Mouse (Mus musculus): ENCODE measurements at regions not wholly inside any gene's neighbourhood (a gene's known extent, or its start where the extent isn't known, plus 50 kb on each side); places are given as distances from the start of the nearest gene placed in this dataset.

DNA sequence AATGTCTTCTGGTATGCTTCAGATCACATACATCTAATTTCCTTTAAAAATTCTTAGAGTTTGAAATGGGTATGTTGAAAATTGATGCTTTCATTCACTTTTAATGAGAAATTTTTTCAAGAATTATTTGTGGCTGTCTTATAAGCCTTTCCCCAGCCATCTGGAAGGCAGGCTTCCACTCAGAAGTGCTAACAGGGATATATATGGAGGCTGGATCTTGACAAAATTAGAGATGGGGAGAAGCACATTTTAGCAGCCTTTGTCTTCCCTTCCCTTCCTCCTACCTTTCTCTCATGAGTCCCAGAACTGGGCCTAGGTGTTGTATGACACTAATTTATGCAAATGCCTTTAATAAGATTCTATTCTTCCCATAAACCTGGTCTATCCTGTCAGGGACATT lies 1387.8 kb upstream of the Lrrc6 start:
- Histone ChIP-seq H3K9ac (ENCODE audit: low read depth, low read length) (no peak overlapping the region), H3K4me1 (ENCODE audit: control insufficient read depth, low read depth, low read length) (no peaks in the 10 kb centered on the region), H3K9me3 (replicated peaks; ENCODE audit: control insufficient read depth, low read length) (no peaks in the 10 kb centered on the region), H3K27me3 (ENCODE audit: control insufficient read depth, insufficient read depth, low read depth, low read length) (no peaks in the 10 kb centered on the region), H3K27ac (ENCODE audit: low read length) (no peak overlapping the region), H3K36me3 (ENCODE audit: control insufficient read depth, insufficient read depth) (no peaks in the 10 kb centered on the region), H3K4me3 (ENCODE audit: low read depth, low read length) (no peak overlapping the region), H3K4me2 (ENCODE audit: low read depth, low read length) (no peak overlapping the region)
- ATAC-seq (ENCODE audit: low read depth) = no peak

DNA sequence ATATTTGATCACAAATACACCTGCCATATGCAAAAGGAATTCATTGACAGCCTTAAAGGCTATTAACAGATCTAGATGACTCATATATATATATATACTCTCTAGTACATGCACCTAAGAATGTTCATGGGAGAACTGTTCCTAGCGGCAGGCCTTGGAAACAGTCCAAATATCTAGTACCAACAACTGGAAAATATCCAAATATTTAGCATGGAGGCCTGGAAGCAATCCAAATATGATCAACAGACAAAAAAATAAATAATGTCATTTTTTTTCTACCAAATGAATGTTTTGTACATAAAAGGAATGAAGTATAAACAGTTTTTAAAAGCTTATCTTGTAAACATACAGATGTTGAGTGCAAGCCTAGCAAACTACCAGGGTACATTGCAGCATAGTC lies 1354.6 kb upstream of the Lrrc6 start:
- Histone ChIP-seq H3K36me3 (ENCODE audit: control insufficient read depth, insufficient read depth) (no peaks in the 10 kb centered on the region), H3K4me1 (ENCODE audit: control insufficient read depth, low read depth, low read length) (no peaks in the 10 kb centered on the region), H3K4me2 (ENCODE audit: low read depth, low read length) (no peak overlapping the region), H3K9me3 (replicated peaks; ENCODE audit: control insufficient read depth, low read length) (no peaks in the 10 kb centered on the region), H3K4me3 (ENCODE audit: low read depth, low read length) (no peak overlapping the region), H3K27me3 (ENCODE audit: control insufficient read depth, insufficient read depth, low read depth, low read length) (no peaks in the 10 kb centered on the region), H3K9ac (ENCODE audit: low read depth, low read length) (no peak overlapping the region), H3K27ac (ENCODE audit: low read length) (no peak overlapping the region)
- WGBS (ENCODE audit: insufficient replicate concordance) = 61% methylated on average over 1 of the region's 1 CpGs
- no peak for ATAC-seq (ENCODE audit: low read depth)

DNA sequence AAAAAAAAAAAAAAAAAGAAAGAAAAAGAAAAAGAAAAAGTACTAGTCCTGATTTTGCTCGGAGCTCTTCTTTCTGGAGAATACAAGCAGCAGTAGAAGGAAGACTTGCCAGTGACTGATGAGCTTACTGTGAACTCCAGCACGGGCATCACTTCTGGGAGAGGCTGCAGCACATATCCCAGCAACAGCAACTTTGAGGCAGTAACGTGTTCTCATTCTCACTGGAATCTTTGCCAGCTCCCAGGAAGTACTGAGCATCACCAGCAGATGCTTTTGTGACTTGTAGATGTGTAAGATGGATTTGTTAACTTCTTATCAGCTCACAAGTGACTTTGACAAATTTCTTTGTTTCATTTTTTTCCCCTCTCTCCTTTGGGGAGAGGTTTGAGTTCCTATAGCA lies 1349.4 kb upstream of the Lrrc6 start:
- H3K4me3 ChIP-seq (ENCODE audit: low read depth, low read length) = no peak overlapping the region
- no peaks in the 10 kb centered on the region for H3K36me3 ChIP-seq (ENCODE audit: control insufficient read depth, insufficient read depth)
- H3K27me3 ChIP-seq (ENCODE audit: control insufficient read depth, insufficient read depth, low read depth, low read length) = no peaks in the 10 kb centered on the region
- ATAC-seq (ENCODE audit: low read depth) = no peak
- WGBS (ENCODE audit: insufficient replicate concordance) = 55% methylated on average over 3 of the region's 3 CpGs
- no peaks in the 10 kb centered on the region for H3K9me3 ChIP-seq (replicated peaks; ENCODE audit: control insufficient read depth, low read length)
- H3K4me1 ChIP-seq (ENCODE audit: control insufficient read depth, low read depth, low read length) = no peaks in the 10 kb centered on the region
- H3K9ac ChIP-seq (ENCODE audit: low read depth, low read length) = no peak overlapping the region
- no peak overlapping the region for H3K27ac ChIP-seq (ENCODE audit: low read length)
- no peak overlapping the region for H3K4me2 ChIP-seq (ENCODE audit: low read depth, low read length)

DNA sequence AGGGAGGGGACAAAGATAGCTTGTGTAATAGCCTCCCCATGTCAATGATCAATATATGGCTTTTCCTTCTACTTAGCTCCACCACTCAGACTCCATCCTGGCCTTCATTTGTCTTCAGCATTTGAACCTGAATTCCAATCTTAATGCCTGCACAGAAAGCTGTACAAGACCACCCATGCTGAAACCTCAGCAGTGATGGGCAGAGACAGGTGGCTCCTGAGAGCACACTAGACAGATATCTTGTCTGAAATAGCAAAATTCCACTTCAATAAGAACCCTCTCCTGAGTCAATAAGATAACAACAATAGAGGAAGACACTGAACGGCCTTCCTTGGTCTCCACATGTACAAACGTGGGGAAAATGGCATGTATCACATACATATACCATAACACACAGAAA lies 1345.0 kb upstream of the Lrrc6 start:
- WGBS (ENCODE audit: insufficient replicate concordance) = 35% methylated on average over 2 of the region's 2 CpGs
- no peaks in the 10 kb centered on the region for H3K9me3 ChIP-seq (replicated peaks; ENCODE audit: control insufficient read depth, low read length)

DNA sequence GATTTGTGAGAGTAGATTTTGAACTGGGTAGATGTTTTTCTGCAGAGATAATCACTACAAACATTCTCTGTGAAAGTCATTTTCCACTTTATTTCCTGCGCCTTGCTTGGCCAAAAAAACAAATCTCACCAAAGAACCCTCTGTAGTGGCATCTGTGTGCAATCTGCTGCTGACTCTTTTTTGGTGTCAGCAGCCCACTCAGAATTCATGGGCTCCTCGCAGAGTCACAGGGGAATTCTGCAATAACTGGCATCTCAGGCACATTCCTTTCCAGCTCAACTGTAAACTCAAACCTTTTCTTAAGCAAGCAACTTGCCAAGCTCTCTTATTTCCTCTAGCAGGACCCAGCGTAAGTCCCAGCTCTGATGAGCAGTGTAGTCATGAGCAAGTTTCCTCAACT lies 1340.0 kb upstream of the Lrrc6 start:
- ATAC-seq (ENCODE audit: low read depth) = no peak
- Histone ChIP-seq H3K9ac (ENCODE audit: low read depth, low read length) (no peak overlapping the region), H3K27me3 (ENCODE audit: control insufficient read depth, insufficient read depth, low read depth, low read length) (no peaks in the 10 kb centered on the region), H3K9me3 (replicated peaks; ENCODE audit: control insufficient read depth, low read length) (no peaks in the 10 kb centered on the region), H3K36me3 (ENCODE audit: control insufficient read depth, insufficient read depth) (no peaks in the 10 kb centered on the region), H3K4me1 (ENCODE audit: control insufficient read depth, low read depth, low read length) (no peaks in the 10 kb centered on the region), H3K4me3 (ENCODE audit: low read depth, low read length) (no peak overlapping the region), H3K27ac (ENCODE audit: low read length) (no peak overlapping the region), H3K4me2 (ENCODE audit: low read depth, low read length) (no peak overlapping the region)
- 60% methylated on average over 3 of the region's 3 CpGs for WGBS (ENCODE audit: insufficient replicate concordance)

More for the DNA sequence above, 1345.0 kb upstream of the Lrrc6 start:
- Histone ChIP-seq H3K27me3 (ENCODE audit: control insufficient read depth, insufficient read depth, low read depth, low read length) (no peaks in the 10 kb centered on the region), H3K36me3 (ENCODE audit: control insufficient read depth, insufficient read depth) (no peaks in the 10 kb centered on the region), H3K4me3 (ENCODE audit: low read depth, low read length) (no peak overlapping the region), H3K9ac (ENCODE audit: low read depth, low read length) (no peak overlapping the region), H3K27ac (ENCODE audit: low read length) (no peak overlapping the region), H3K4me1 (ENCODE audit: control insufficient read depth, low read depth, low read length) (no peaks in the 10 kb centered on the region), H3K4me2 (ENCODE audit: low read depth, low read length) (no peak overlapping the region)
- ATAC-seq (ENCODE audit: low read depth) = no peak

DNA sequence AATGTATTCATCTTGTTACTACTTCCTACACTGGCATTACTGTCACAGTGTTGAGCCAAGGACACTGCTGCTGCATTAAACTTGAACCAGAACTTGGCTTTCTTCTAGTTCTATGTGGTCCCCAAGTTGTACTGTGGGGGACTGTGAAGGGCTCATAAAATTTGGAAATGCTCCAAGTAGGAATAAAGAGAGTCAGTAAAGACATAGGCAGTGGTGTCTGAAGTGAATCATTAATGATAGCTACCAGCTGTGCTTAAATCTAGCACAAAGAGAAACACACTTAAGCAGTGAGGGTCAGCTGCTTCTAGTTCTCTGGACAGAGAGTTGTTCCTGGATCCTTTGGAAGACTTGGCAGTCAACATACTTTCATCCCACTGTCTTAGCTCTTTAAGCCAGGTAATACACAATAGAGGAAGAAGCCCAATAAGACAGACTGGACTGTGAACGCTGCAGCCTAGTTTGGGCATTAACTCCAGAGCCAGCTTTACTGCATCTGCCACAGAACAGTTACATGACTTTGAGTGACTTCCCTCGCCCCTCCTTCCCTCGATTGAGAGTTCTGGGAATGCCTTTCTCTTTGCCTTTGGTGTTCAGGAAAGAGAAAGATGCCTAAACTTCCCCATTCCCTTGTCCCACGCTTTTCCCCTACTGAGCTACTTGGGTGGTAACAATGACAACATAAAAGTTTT lies 1325.2 kb upstream of the Lrrc6 start:
- H3K9ac ChIP-seq (ENCODE audit: low read depth, low read length) = no peak overlapping the region
- no peak overlapping the region for H3K4me2 ChIP-seq (ENCODE audit: low read depth, low read length)
- no peaks in the 10 kb centered on the region for H3K27me3 ChIP-seq (ENCODE audit: control insufficient read depth, insufficient read depth, low read depth, low read length)
- no peaks in the 10 kb centered on the region for H3K36me3 ChIP-seq (ENCODE audit: control insufficient read depth, insufficient read depth)
- no peak for ATAC-seq (ENCODE audit: low read depth)
- H3K4me1 ChIP-seq (ENCODE audit: control insufficient read depth, low read depth, low read length) = no peaks in the 10 kb centered on the region
- 58% methylated on average over 4 of the region's 4 CpGs for WGBS (ENCODE audit: insufficient replicate concordance)
- no peak overlapping the region for H3K4me3 ChIP-seq (ENCODE audit: low read depth, low read length)
- no peaks in the 10 kb centered on the region for H3K9me3 ChIP-seq (replicated peaks; ENCODE audit: control insufficient read depth, low read length)
- no peak overlapping the region for H3K27ac ChIP-seq (ENCODE audit: low read length)

DNA sequence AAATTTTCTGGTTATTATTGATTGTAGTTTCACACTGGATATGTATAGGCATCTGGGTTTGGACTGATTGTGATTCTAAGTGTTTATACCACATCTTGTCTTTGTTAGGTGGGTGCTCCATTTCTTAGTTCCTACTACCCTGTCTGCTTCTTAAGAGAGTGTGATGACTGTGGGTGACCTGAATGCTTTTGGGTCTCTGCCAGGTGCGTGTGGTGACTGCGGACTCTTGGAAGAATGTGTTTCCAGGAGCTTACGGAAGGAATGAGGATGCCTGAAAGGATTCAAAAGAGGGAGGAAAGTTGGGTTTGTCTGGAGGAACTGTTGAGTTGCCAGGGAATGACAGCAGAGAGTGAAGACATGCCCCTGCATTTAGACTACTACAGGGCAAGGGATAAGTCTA lies 1322.5 kb upstream of the Lrrc6 start:
- ATAC-seq (ENCODE audit: low read depth) = no peak
- no peak overlapping the region for H3K9ac ChIP-seq (ENCODE audit: low read depth, low read length)
- H3K4me2 ChIP-seq (ENCODE audit: low read depth, low read length) = no peak overlapping the region
- H3K27me3 ChIP-seq (ENCODE audit: control insufficient read depth, insufficient read depth, low read depth, low read length) = no peaks in the 10 kb centered on the region
- 64% methylated on average over 3 of the region's 3 CpGs for WGBS (ENCODE audit: insufficient replicate concordance)
- H3K4me1 ChIP-seq (ENCODE audit: control insufficient read depth, low read depth, low read length) = no peaks in the 10 kb centered on the region
- no peaks in the 10 kb centered on the region for H3K36me3 ChIP-seq (ENCODE audit: control insufficient read depth, insufficient read depth)
- no peak overlapping the region for H3K27ac ChIP-seq (ENCODE audit: low read length)
- no peaks in the 10 kb centered on the region for H3K9me3 ChIP-seq (replicated peaks; ENCODE audit: control insufficient read depth, low read length)
- no peak overlapping the region for H3K4me3 ChIP-seq (ENCODE audit: low read depth, low read length)

DNA sequence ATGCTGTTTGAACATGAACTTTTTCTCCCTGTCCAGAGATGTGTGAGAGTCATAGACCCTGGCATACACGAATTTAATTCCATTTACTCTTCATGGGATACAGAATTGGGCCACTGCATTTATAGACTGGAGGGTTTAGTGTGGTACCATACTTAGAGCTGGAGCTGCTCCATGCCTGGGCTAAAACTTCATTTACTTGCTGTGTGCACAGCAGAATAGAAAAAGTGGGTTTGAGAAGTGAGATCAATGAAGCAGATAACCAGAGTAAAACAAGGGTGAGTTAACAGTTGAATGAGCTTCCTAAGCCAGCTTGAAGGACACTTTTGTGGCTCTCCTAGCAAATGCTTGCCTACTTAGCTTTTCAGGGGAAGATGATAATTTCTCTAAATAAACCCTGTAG lies 1299.2 kb upstream of the Lrrc6 start:
- WGBS (ENCODE audit: insufficient replicate concordance) = 56% methylated on average over 1 of the region's 1 CpGs
- Histone ChIP-seq H3K4me1 (ENCODE audit: control insufficient read depth, low read depth, low read length) (no peaks in the 10 kb centered on the region), H3K27ac (ENCODE audit: low read length) (no peak overlapping the region), H3K9me3 (replicated peaks; ENCODE audit: control insufficient read depth, low read length) (no peaks in the 10 kb centered on the region), H3K9ac (ENCODE audit: low read depth, low read length) (no peak overlapping the region), H3K36me3 (ENCODE audit: control insufficient read depth, insufficient read depth) (no peaks in the 10 kb centered on the region), H3K27me3 (ENCODE audit: control insufficient read depth, insufficient read depth, low read depth, low read length) (no peaks in the 10 kb centered on the region), H3K4me2 (ENCODE audit: low read depth, low read length) (no peak overlapping the region), H3K4me3 (ENCODE audit: low read depth, low read length) (no peak overlapping the region)
- ATAC-seq (ENCODE audit: low read depth) = no peak

DNA sequence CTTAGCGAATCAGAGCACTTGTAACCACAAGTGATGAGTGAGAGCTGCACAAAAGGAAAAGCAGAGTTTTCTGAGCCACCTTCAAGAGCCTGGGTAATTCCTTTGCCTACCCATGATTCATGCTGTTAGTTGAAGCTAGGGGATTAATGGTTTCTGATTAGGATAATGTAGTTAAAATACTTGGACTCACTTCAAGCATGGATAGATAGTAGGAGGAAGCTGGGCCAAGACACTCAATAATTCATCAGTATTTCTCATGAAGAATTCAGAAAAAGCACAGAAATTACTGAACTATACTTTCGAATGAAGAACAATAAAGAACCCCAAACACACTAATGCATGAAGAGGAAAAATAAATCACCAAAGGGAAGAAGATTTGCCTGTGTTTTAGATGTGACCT lies 1294.9 kb upstream of the Lrrc6 start:
- no peaks in the 10 kb centered on the region for H3K27me3 ChIP-seq (ENCODE audit: control insufficient read depth, insufficient read depth, low read depth, low read length)
- no peaks in the 10 kb centered on the region for H3K4me1 ChIP-seq (ENCODE audit: control insufficient read depth, low read depth, low read length)
- H3K9ac ChIP-seq (ENCODE audit: low read depth, low read length) = no peak overlapping the region
- no peaks in the 10 kb centered on the region for H3K36me3 ChIP-seq (ENCODE audit: control insufficient read depth, insufficient read depth)
- H3K27ac ChIP-seq (ENCODE audit: low read length) = no peak overlapping the region
- no peak for ATAC-seq (ENCODE audit: low read depth)
- no peak overlapping the region for H3K4me2 ChIP-seq (ENCODE audit: low read depth, low read length)
- H3K4me3 ChIP-seq (ENCODE audit: low read depth, low read length) = no peak overlapping the region
- 49% methylated on average over 2 of the region's 2 CpGs for whole genome bisulfite sequencing (ENCODE audit: insufficient replicate concordance)
- no peaks in the 10 kb centered on the region for H3K9me3 ChIP-seq (replicated peaks; ENCODE audit: control insufficient read depth, low read length)

All from liver, embryonic 16.5 days (tissue).